Mouse (Mus musculus) cortical plate, adult 2 months (tissue): Measurements from ENCODE around the gene Olfr764-ps1.
"Not testable (repeated sequence)": the region's sequence is repeated elsewhere in the genome, so short reads cannot be mapped to it uniquely, and the experiment has no call there.

Experiments
- CTCF ChIP-seq: fragments of 200-500 bp; IDR thresholded peaks from 2 replicates; pipeline ENCODE4 v1.5.1; 2011; ENCODE audit warnings: mild to moderate bottlenecking, control low read depth, low read length; ENCODE audit not compliant: insufficient read depth; ENCODE audit errors: extremely low read depth
- POLR2A ChIP-seq: fragments of 200-500 bp; IDR thresholded peaks from 2 replicates; pipeline ENCODE4 v1.6.1; 2011; ENCODE audit warnings: mild to moderate bottlenecking, low read length, control low read depth; ENCODE audit not compliant: insufficient read depth; ENCODE audit errors: extremely low read depth

DNA sequence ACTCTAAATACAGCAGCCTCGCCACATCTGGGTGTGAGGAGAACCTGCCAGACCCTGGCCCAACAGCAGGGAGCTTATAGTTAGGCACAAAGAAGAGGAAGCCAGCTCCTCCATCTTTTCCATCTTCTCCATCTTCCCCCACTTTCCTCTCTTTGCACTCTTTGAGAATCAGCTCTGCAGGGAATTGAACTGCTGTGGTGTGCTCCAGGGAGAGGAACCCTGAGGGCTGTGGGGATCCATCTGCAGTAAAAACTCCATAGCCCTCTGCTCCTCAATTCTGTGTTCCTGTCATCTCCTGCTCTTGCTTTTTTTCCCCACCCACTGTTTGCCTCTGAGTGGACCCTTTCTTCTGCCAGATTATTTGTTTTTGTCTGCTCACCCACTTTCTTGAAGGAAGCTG lies 50.6 kb downstream of the Olfr764-ps1 start, which contains the start of gene Olfr9:
- TF ChIP-seq CTCF, POLR2A: not testable (repeated sequence)
